Mouse (Mus musculus): Measurements from ENCODE around the gene Lyrm4.

Gene Lyrm4

GRCm38 (mm10) chr13:36105591-36105990 lies 11.7 kb downstream of the Lyrm4 start:
- CTCF ChIA-PET: no interaction called here

GRCm38 (mm10) chr13:36096684-36097383 lies 20.5 kb downstream of the Lyrm4 start:
- CTCF ChIA-PET: no interaction called here

- CTCF ChIA-PET: no interaction called here
These were observed 29.2 kb downstream of the Lyrm4 start for GRCm38 (mm10) chr13:36088168-36088567.

GRCm38 (mm10) chr13:36087427-36087826 lies 29.9 kb downstream of the Lyrm4 start:
- CTCF ChIA-PET: no interaction called here

GRCm38 (mm10) chr13:36086608-36087391 lies 30.5 kb downstream of the Lyrm4 start:
- CTCF ChIA-PET: no interaction called here

- CTCF ChIA-PET: no interaction called here
These were observed 31.4 kb downstream of the Lyrm4 start for GRCm38 (mm10) chr13:36085971-36086370.

- CTCF ChIA-PET: no interaction called here
These were observed 32.6 kb downstream of the Lyrm4 start for GRCm38 (mm10) chr13:36084701-36085100.

- CTCF ChIA-PET: no interaction called here
These were observed 35.7 kb downstream of the Lyrm4 start for GRCm38 (mm10) chr13:36081591-36081990.

- CTCF ChIA-PET: no interaction called here
These were observed 42.8 kb downstream of the Lyrm4 start for GRCm38 (mm10) chr13:36074484-36074883.

- CTCF ChIA-PET: no interaction called here
These were observed 50.6 kb downstream of the Lyrm4 start for GRCm38 (mm10) chr13:36066676-36067075.

- CTCF ChIA-PET: no interaction called here
These were observed 59.8 kb downstream of the Lyrm4 start for GRCm38 (mm10) chr13:36057489-36057888.

GRCm38 (mm10) chr13:36056925-36057324 lies 60.4 kb downstream of the Lyrm4 start:
- CTCF ChIA-PET: no interaction called here

- CTCF ChIA-PET: no interaction called here
These were observed 60.8 kb downstream of the Lyrm4 start for GRCm38 (mm10) chr13:36056509-36056908.

- CTCF ChIA-PET: no interaction called here
These were observed 81.8 kb downstream of the Lyrm4 start for GRCm38 (mm10) chr13:36035528-36035927.

GRCm38 (mm10) chr13:36031959-36032358 lies 85.4 kb downstream of the Lyrm4 start:
- CTCF ChIA-PET: no interaction called here

- CTCF ChIA-PET: interaction anchor here (0.7 kb wide), 1 partner anchor 1090 kb away, joined by 3 read pairs; no protein-coding TSS in a partner anchor
These were observed 97.7 kb downstream of the Lyrm4 start for GRCm38 (mm10) chr13:36019309-36020274.

GRCm38 (mm10) chr13:36018017-36018416 lies 99.3 kb downstream of the Lyrm4 start:
- CTCF ChIA-PET: no interaction called here

GRCm38 (mm10) chr13:36015636-36016035 lies 101.7 kb downstream of the Lyrm4 start:
- CTCF ChIA-PET: no interaction called here

- CTCF ChIA-PET: no interaction called here
These were observed 107.3 kb downstream of the Lyrm4 start for GRCm38 (mm10) chr13:36009981-36010380.

- CTCF ChIA-PET: no interaction called here
These were observed 116.5 kb downstream of the Lyrm4 start for GRCm38 (mm10) chr13:36000798-36001197.

- CTCF ChIA-PET: no interaction called here
These were observed 119.7 kb downstream of the Lyrm4 start for GRCm38 (mm10) chr13:35997606-35998005.

GRCm38 (mm10) chr13:35995696-35996426 lies 121.5 kb downstream of the Lyrm4 start:
- CTCF ChIA-PET: no interaction called here

Measured in spleen, embryonic (tissue).